Mouse (Mus musculus) lung, postnatal 0 days (tissue): Measurements from ENCODE around the gene Il9r. TPM values are rescaled to one million over a fixed set of nuclear protein-coding genes. Genes with fewer than 3 reads are reported as not detected.

Experiments used
- ATAC-seq: fragments of 200-750 bp; cut with Nextera tagmentation; 2 replicates; pipeline ENCODE4 v1.8.0; 2017; ENCODE audit warnings: moderate library complexity
- DNase-seq: peaks from one replicate; pipeline ENCODE4 v3.0.0-alpha.2; 2016; ENCODE audit warnings: low spot score
- H3K27ac ChIP-seq: fragments of 300-500 bp; sonication (generic); 2 replicates; pipeline ENCODE4 v1.5.1; 2014; ENCODE audit warnings: antibody characterized with exemption, mild to moderate bottlenecking, low read length, mixed read lengths
- H3K27me3 ChIP-seq: fragments of 300-500 bp; sonication (generic); replicated peaks from 2 replicates; pipeline ENCODE4 v1.6.1; 2014; ENCODE audit warnings: low read length, mixed read lengths; ENCODE audit not compliant: insufficient read depth
- H3K36me3 ChIP-seq: fragments of 300-500 bp; sonication (generic); 2 replicates; pipeline ENCODE4 v1.6.1; 2014; ENCODE audit warnings: low read length, mixed read lengths; ENCODE audit not compliant: insufficient read depth
- H3K4me1 ChIP-seq: fragments of 300-500 bp; sonication (generic); 2 replicates; pipeline ENCODE4 v1.6.1; 2014; ENCODE audit warnings: antibody characterized with exemption, low read depth, low read length, mixed read lengths; ENCODE audit not compliant: insufficient read depth
- H3K4me2 ChIP-seq: fragments of 300-500 bp; sonication (generic); replicated peaks from 2 replicates; pipeline ENCODE4 v1.6.1; 2014; ENCODE audit warnings: low read depth, mild to moderate bottlenecking, low read length, moderate library complexity, mixed read lengths
- H3K4me3 ChIP-seq: fragments of 300-500 bp; sonication (generic); 2 replicates; pipeline ENCODE4 v1.5.1; 2014; ENCODE audit warnings: low read depth, low read length
- H3K9ac ChIP-seq: fragments of 300-500 bp; sonication (generic); replicated peaks from 2 replicates; pipeline ENCODE4 v1.6.1; 2014; ENCODE audit warnings: low read depth, mild to moderate bottlenecking
- H3K9me3 ChIP-seq: fragments of 300-500 bp; sonication (generic); 2 replicates; pipeline ENCODE4 v1.6.1; 2016; ENCODE audit warnings: low read length, mixed read lengths
- CTCF ChIP-seq: IDR thresholded peaks from 2 replicates; pipeline ENCODE4 v1.5.1; 2016; ENCODE audit warnings: antibody characterized with exemption, mild to moderate bottlenecking
- EP300 ChIP-seq: IDR thresholded peaks from 2 replicates; pipeline ENCODE4 v1.6.1; 2016; ENCODE audit warnings: antibody characterized with exemption, mild to moderate bottlenecking, control low read depth
- WGBS: fragments of 180-500 bp; shearing (Covaris S2); extraction: QIAGEN DNeasy Blood & Tissue Kit; methylation state at CpG from one replicate; pipeline ENCODE4 v1.1.7; 2014; 5-methylcytosine and 5-hydroxymethylcytosine counted together
- polyA plus RNA-seq: library from polyadenylated mRNA; unstranded; fragments of >200 nt; fragmentation: Nextera tagmentation; extraction: Ambion mirVana; gene quantifications from 2 replicates; pipeline ENCODE4 v1.2.1, GENCODE M21; 2015

Gene Il9r
- polyA plus RNA-seq, 1 experiment from 2014 or later: 0.05 TPM

DNA sequence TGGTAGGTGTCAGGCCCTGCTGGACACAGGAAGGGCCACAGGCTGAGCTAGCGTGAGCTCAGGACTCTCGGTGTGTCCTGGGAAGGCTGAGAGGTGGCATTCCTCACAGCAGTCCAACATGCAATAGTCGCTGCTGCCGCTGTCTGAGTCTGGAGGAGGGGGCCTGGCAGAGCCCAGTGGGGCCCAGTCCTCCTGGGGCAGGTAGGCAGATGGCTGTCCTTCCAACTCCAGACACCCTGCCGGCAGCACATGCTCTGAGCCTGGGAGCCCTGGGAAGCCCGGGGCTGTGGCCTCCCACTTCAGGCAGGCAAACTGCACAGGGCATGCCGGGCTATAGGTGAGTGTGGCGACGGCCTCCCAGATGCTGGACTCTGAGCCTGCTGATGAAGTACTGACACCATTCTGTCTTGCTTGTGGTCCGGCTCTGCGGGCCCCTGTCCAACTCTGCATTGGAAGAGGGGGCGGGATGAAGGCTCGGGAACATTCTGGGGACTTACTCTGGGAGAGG is 9.4 kb downstream of the Il9r start:
- Histone ChIP-seq H3K36me3 (no peaks in the 10 kb centered on the region), H3K4me1 (no peaks in the 10 kb centered on the region), H3K9me3 (no peaks in the 10 kb centered on the region), H3K4me3 (no peak overlapping the region), H3K4me2 (no peak overlapping the region), H3K27ac (no peak overlapping the region), H3K9ac (no peak overlapping the region), H3K27me3 (no peaks in the 10 kb centered on the region)
- ATAC-seq: no peak
- 66% methylated on average over 13 of the region's 13 CpGs for WGBS
- TF ChIP-seq EP300 (no peak), CTCF (no peak)
- DNase-seq: no peak

DNA sequence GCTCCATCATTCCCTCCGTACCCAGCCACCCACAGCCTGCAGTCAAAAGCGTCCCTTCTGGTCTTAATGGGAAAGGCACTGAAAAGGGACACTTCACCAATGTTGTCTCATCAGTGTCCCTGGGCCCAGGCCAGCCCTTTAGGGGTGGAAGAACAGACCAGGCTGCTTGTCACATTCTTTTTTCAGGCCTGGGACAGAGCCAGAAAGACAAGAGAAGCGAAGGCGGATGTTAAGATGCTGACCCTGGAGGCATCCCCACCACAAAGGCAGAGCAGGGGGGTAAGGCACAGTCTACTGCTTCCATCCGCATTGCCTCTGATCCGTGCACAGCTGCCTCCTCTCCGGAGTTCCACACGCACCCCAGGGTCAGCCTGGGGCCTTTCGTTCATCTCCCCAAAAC is 10.0 kb downstream of the Il9r start:
- no peaks in the 10 kb centered on the region for H3K9me3 ChIP-seq
- H3K4me2 ChIP-seq: no peak overlapping the region
- H3K4me1 ChIP-seq: no peaks in the 10 kb centered on the region
- peak; percentile 33 for ATAC-seq
- no peak overlapping the region for H3K27ac ChIP-seq
- H3K4me3 ChIP-seq: no peak overlapping the region
- WGBS: 73% methylated on average over 9 of the region's 9 CpGs
- no peaks in the 10 kb centered on the region for H3K27me3 ChIP-seq
- H3K36me3 ChIP-seq: no peaks in the 10 kb centered on the region
- peak; percentile 32 for DNase-seq
- H3K9ac ChIP-seq: no peak overlapping the region
- TF ChIP-seq EP300 (no peak), CTCF (no peak)

DNA sequence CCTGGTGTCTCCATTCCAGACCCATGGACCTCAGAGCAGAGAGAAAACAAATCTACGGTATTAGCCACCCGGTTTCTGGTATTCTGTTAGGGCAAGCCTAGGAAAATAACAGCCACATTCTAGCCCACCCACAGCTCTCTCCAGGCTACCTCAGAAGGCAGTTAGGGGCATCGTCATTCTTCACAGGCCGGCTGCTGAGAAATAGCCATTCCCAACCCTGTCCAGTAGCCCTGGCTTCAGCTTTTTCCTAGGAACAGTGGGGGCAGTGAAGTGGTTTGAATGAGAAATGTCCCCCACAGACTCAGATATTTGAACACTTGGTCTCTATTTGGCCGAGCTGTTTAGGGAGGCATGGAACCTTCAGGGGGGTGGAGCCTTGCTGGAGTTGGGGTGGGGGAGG is 10.6 kb downstream of the Il9r start:
- WGBS: 68% methylated on average over 5 of the region's 5 CpGs
- Histone ChIP-seq H3K36me3 (no peaks in the 10 kb centered on the region), H3K27ac (no peak overlapping the region), H3K9me3 (no peaks in the 10 kb centered on the region), H3K4me3 (no peak overlapping the region), H3K27me3 (no peaks in the 10 kb centered on the region), H3K4me2 (no peak overlapping the region), H3K9ac (no peak overlapping the region), H3K4me1 (no peaks in the 10 kb centered on the region)
- no peak for ATAC-seq
- TF ChIP-seq CTCF (no peak), EP300 (no peak)
- no peak for DNase-seq

DNA sequence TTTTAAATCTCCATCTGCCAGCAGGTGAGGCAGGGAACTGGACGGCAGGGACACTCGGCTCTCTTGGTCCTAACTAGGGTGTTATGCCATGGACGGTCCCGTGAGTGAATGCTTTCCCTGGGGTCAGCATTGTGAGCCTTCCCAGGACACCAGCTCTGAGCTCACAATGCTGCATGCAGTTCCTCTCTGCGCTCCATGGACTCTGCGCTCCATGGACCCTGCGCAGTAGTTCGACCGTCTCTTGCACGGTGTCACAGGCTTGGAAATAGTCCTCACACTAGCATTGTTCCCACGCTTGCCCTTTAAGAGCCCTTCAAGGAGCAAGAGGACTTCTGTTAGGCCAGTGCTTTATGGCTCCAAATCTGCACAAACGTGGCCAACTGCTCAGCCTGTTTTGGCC is 11.2 kb downstream of the Il9r start:
- whole genome bisulfite sequencing: 79% methylated on average over 12 of the region's 12 CpGs
- no peak overlapping the region for H3K9ac ChIP-seq
- ATAC-seq: no peak

DNA sequence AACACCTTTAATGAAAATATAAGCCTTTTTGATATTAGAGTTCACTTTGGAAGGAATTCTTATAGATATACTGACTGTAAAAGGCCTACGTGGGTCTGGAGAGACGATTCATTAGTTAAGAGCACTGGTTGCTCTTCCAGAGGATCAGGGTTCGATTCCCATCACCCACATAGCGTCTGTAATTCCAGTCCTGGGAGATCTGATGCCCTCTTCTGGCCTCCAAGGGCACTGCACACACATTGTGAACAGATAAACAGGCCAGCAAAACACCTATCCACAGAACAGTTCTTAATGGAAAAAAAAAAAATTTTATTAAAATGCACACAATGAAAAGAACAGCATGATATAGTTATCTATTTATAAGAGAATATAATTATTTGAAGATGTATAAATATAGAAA is 12.8 kb downstream of the Il9r start:
- H3K27me3 ChIP-seq: no peaks in the 10 kb centered on the region

More for the DNA sequence above, 11.2 kb downstream of the Il9r start:
- no peak for DNase-seq
- TF ChIP-seq CTCF: no peak
- no peak for TF ChIP-seq EP300
- Histone ChIP-seq H3K4me3 (no peak overlapping the region), H3K4me2 (no peak overlapping the region), H3K4me1 (no peaks in the 10 kb centered on the region), H3K27ac (no peak overlapping the region), H3K27me3 (no peaks in the 10 kb centered on the region), H3K36me3 (no peaks in the 10 kb centered on the region), H3K9me3 (no peaks in the 10 kb centered on the region)

DNA sequence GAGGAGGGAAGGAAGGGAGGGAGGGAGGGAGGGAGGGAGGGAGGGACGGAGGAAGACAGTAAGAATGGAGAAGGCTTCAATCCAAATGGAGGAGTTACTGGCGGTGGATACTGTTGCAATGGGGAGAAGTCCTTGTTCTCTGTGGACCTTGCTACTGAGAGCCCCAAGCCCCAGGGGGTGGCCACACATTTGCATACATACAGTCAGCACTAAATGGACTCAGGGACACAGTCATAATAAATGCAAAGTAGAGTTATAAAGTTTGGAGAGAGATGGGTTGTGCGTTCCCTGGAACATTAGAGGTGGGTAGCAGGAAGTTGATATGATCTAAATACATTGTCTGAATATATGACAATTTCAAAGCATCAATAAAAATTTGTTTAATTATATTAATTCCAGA is 14.0 kb downstream of the Il9r start:
- Histone ChIP-seq H3K4me3 (no peak overlapping the region), H3K9ac (no peak overlapping the region), H3K36me3 (no peaks in the 10 kb centered on the region), H3K4me1 (no peaks in the 10 kb centered on the region), H3K27ac (no peak overlapping the region), H3K4me2 (no peak overlapping the region), H3K9me3 (no peaks in the 10 kb centered on the region), H3K27me3 (no peaks in the 10 kb centered on the region)
- ATAC-seq (no peak), DNase-seq (no peak)
- TF ChIP-seq CTCF: no peak
- TF ChIP-seq EP300: no peak
- WGBS: 67% methylated on average over 3 of the region's 3 CpGs

More for the DNA sequence above, 12.8 kb downstream of the Il9r start:
- TF ChIP-seq CTCF (peak; percentile 30), EP300 (no peak)
- ATAC-seq (no peak), DNase-seq (no peak)
- Histone ChIP-seq H3K9me3 (no peaks in the 10 kb centered on the region), H3K4me1 (no peaks in the 10 kb centered on the region), H3K36me3 (no peaks in the 10 kb centered on the region), H3K4me2 (no peak overlapping the region), H3K9ac (no peak overlapping the region), H3K4me3 (no peak overlapping the region), H3K27ac (no peak overlapping the region)
- 84% methylated on average over 4 of the region's 4 CpGs for WGBS

DNA sequence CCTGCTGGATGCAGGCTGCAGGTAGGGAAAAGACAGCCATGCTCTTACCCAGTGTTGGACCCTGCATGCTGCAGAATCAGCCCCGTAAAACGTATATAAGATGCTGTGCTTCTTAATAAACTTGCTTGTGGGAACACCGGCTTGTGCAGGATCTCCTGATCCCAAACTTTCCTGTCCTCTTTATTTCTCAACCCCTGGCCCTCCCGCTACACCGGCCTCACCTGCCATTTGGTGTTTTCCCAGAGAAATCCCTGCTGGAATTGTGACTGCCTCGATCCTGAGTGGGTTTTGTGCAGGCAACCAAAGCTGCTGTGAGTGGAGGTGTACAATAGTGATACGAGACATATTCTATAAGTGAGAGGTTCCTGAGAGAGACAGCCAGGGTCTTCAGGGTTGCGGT is 15.6 kb downstream of the Il9r start:
- ATAC-seq (no peak), DNase-seq (no peak)
- Histone ChIP-seq H3K9me3 (no peaks in the 10 kb centered on the region), H3K4me3 (no peak overlapping the region), H3K9ac (no peak overlapping the region), H3K4me2 (no peak overlapping the region), H3K4me1 (no peaks in the 10 kb centered on the region), H3K36me3 (no peaks in the 10 kb centered on the region), H3K27ac (no peak overlapping the region), H3K27me3 (no peaks in the 10 kb centered on the region)
- no peak for TF ChIP-seq CTCF
- WGBS: 84% methylated on average over 8 of the region's 8 CpGs
